Mouse (Mus musculus) adipocyte (in vitro differentiated cells): ENCODE measurements around the gene Nfasc.

Experiments
- DNase-seq: peaks from one replicate; pipeline ENCODE4 v3.0.0-alpha.2; 2016; ENCODE audit warnings: low spot score

Gene Nfasc

DNA sequence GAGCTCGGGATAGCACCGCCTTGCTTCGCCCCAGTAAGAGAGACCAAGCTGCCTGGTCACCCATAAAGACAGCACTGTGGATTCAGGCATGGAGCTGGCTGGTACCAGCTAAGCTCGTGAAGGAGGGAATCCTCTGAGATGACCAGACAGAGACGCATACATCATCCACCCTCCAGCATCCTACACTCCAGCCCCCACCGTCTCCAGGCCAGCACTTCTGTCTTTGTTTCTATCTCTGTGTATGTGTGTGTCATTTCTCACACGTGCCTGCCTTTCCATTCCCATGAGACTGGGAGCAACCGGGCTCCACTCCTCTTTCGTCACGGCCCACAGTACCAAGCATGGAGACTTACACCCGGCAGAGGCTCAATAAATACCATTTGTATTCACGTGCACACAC lies 9.3 kb downstream of the Nfasc start:
- DNase-seq = no peak

DNA sequence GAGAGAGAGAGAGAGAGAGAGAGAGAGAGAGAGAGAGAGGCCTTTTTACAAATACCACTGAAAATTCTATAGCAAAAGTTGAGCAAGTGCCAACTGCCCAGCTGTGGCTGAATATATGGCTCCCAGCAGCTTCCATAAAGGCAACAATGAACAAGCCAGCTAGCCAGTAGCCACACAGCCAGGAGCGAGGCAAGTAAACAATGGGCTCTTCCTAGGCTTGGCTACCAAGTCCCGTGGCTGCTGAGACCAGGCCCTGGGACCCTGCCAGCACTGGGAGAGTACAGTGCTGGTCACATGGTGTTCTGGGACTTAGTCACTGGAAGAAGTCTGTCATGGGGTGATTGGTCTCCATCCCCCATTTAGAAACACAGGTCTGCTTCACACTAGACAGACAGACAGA lies 14.0 kb downstream of the Nfasc start:
- DNase-seq = no peak

- DNase-seq = no peak
Observed at GRCm38 (mm10) chr1:132722362-132722761, 19.2 kb downstream of the Nfasc start.

DNA sequence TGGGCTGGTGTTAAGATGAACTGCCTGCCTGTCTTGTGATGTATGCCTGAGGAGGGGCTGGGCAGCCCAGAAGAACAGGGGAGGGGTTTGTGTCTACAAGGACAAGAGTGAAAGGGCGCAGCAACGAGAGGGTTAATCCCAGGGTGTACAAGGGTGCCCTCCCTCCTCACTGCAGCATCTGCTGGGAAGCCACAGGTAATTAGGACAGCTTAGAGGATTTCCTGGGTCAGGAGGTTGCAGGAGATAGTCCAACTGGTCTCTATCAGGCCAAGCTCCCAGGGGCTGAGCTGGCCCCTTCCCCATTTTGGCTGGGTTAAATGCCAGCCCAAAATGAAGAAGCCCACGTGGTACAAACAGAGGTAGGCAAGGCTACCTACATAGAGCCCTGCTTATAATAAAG lies 20.3 kb downstream of the Nfasc start:
- no peak for DNase-seq

DNA sequence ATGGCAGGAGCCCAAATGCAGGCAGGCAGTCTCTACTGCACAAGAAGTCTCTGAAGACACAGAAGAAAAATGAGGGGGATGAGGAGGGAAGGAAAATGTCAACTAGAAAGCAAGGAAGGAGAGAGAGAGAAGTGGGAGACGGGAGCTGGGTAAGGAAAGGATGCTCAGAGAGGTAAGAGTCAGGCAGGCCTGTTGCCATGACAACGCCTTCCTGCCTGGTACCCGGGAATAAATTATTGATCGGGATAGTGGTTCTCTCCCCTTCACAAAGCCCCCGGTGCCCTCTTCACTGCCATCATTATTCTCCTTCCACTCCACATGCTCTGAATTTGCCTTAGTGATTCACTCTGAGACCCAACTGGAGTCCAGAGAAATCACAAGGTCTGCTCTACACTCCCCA lies 23.4 kb downstream of the Nfasc start:
- DNase-seq = no peak

- no peak for DNase-seq
Observed at GRCm38 (mm10) chr1:132715044-132715443, 26.6 kb downstream of the Nfasc start.

DNA sequence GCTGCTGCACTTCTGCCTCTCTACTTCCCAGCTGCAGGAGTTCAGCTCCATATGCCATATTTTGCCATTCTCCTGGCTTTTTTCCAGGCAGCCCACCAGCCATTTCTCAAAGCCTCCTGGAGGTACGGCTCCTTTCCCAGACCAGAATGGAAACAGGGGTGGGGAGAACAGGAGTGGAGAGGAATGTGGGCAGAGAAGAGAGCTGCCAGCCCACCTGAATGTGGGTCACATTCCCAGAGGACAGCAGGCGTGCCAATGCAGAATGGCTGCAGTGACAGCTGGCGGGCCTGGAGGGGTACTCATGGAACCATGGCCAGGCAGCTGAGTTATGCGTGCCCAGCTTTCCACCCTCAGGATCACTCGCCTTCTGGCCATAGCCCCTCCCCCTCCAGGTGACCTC lies 32.2 kb downstream of the Nfasc start:
- DNase-seq = no peak

DNA sequence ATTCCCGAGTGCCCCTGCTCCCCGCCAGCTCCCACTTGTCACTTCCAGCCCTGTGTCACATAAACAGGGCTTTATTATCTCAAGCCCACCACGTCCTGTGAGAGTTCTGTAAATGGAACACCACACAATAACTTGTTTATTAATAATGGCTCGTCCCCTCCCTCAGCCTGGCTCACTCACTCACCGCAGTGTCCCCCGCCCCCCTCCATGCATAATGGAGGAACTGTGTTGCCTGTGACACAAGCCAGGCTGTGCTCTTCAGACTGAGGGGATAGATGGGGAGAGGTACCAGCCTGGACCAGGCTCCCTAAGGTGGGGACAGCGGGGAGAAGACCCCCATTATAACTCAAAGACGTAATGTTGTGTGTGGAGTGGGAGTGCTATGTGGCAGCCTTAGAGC lies 34.3 kb downstream of the Nfasc start:
- no peak for DNase-seq

DNA sequence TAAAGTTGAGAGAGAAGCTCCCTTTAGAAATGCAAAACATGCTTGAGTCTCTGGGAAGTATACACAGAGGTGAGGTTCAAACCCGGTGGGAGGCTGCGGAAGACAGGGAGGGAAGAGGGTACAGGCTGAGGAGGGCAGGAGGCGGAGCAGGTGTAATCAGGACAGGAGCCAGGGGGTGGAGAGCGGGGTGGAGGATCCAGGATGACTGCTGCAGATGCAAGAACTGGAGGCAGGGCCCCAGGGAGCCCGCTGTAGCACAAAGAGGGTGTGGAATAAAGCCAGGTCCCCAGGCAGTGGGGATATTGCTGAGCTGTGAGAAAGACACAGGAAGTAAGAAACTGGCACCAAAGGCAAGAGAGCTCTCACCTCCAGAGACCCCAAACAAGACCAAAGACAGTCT lies 38.1 kb downstream of the Nfasc start:
- no peak for DNase-seq

DNA sequence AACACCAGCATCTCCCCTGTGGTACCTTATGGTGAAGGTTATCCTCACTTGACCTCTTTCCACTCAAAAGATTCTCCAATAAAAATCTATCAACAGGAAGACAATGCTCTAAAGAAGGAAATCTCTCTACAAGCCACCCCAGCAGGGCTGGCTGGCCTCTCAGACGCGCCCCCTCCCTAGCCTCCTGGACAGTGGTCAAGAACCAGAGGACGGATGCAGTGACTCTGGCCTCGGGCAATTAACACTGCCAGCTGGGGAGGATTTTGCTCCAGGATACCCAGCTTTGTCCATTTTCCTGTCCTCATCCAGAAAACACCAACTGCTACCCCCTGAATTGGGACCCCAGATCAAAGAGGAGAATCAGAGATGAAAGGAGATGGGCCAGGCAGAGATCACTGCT lies 44.7 kb downstream of the Nfasc start:
- no peak for DNase-seq

- no peak for DNase-seq
Observed at GRCm38 (mm10) chr1:132696232-132696631, 45.4 kb downstream of the Nfasc start.

GRCm38 (mm10) chr1:132694007-132694406 lies 47.6 kb downstream of the Nfasc start:
- no peak for DNase-seq

GRCm38 (mm10) chr1:132689181-132689580 lies 52.4 kb downstream of the Nfasc start:
- no peak for DNase-seq

DNA sequence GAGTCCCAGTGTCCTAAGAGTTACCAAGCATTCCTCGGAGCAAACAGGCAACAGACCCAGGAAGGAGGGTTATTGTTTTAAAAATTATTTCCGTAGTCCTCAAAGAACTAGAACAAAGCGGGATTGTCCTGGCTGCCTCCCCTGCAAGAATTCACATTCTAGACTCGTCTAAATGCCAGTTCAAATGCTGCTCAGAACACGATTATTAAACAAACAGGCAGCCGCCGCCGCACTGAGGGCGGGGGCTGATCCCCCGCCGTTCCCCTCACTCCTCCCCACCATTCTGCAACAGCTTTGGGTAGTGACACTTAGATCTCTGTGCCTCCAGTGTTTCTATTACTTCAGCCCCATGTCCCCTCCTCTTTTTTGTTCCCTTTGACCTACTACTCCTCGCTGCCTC lies 62.7 kb downstream of the Nfasc start:
- DNase-seq = no peak

DNA sequence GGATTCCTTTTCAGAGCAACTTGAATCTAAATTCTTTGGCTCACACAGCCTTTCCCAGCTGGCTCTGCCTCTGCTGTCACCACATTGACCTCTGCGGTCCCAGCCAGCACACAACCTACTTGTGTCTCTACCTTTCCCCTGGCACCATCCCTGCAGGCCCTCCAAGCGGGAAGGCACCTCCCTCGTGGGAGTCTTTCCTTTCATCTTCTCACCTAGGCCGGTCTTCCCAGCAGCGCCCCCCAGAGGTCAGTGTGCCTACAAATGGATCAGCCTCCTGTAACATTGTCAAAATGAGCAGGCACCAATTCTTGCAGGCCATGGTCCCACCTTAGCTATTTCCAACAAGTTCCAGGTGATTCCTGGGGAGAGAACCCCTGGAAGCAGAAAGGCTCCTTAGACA lies 63.5 kb downstream of the Nfasc start:
- DNase-seq = no peak

DNA sequence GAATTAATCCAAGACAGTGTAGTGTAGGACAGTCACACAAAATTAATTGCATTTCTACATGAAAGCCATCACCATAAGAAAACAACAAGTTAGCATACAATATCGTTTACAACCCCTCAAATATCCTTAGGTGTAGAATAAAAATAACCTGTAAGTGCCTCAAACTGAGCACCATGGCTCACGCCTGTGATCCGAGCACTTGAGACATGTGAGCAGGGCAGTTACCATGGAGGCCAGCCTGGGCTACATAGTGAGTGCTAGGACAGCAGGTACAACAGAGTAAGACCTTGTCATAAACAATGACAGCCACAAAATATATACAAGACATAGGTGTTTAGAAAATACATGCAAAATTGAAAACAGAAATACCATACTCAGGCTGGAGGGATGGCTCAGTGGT lies 68.9 kb downstream of the Nfasc start:
- DNase-seq = no peak

DNA sequence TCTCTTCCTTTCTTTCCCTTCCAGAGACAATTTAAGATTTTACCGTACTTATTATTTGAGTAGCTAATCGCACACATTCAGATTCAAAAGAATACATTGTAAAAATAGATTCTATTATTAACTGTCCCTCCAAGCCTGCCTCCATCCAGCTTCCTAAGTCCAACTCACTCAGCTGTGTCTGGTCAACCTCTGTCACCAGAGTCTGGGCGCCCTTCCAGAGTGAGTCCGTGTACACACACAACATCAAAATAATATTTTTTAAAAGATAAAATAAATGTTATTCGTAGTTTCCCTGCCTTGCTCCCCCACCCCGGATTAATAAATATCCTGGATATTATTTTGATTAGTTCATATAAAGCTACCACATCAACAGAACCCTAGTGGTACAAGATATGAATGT lies 72.4 kb downstream of the Nfasc start:
- no peak for DNase-seq

DNA sequence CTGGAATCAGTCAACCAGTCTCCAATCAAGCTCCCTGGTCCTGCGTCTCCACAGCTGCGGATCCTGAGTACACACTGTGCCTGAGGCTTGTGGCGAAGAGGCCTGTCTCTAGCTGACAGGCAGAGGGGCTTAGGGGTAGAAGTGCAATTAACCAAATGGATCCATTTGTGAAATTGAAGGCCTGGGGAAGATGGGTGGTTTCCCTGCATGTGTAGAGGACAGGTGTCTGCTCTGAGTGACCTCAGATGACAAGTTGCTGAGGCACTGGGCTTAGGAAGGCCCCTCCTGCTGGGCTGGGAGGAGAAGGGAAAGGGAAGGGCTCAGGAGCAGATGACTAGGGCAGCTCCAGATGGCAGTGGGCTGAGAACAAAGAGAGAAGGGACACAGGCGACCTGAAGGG lies 81.2 kb downstream of the Nfasc start:
- DNase-seq = no peak

DNA sequence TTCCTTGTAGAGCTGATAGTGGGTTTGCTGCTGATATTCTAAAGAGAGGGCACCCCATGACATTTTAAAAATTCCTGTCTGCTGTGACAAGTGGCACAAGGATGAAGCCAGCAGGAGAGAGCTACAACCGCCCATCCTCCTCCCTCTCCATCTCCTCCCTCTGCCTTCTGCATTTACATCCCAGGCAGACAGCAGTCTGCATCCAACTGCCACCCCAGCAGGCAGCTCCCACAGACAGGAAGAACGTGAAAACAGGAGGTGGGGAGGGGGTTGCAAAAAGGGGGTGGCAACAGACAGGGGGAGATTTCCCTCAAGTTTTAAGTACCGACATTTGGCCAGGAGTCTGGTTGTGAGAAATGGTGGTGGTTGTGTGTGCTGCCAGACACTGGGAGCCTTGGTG lies 82.0 kb downstream of the Nfasc start:
- no peak for DNase-seq

- no peak for DNase-seq
Observed at GRCm38 (mm10) chr1:132655611-132656010, 86.0 kb downstream of the Nfasc start.

GRCm38 (mm10) chr1:132654769-132655168 lies 86.8 kb downstream of the Nfasc start:
- DNase-seq = no peak

DNA sequence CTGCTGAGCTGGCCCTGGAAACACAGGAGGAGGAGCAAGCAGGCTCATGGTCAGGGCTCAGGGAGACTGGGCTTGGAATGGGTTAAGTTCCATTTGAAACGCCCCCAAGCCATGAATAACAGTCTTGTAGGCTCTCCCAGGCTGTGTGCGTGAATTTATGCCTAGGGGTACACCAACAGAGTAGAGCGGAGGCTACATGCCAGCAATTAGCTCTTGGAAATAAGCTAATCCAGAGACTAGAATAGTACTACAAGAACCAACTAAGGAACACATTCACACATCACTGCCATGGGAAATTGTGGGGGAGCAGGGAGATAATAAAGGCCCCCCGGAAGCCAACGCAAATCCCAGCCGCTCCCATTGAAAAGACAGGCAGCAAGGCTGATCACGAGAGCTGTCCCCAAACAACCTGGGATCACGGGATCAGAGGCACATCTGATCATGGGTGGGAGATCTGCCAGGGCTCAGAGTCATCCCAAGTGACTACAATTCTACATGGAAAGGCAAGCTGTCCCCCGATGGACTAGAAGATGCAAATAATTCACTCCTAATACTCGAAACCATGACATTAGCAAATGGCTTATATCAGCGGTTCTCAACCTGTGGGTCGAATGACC lies 87.6 kb downstream of the Nfasc start:
- DNase-seq = no peak

DNA sequence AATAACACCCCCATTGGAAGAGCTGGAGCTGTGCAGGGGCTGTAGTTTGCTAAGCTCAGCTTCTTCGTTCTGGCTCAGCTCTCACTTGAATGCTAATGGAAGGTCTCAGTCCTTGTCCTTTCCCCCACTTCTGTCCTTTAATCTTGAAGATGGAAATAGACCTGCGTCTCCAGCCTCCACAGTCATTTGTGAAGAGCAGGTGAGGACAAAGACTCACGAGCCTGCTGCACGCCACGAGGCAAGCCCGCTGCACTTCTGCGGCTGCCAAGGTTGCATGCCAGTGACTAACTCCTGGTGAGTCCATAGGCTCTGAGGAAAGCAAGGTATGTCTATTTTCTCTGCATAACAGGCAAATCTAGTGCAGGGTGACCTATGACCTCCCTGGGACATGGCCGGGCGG lies 88.4 kb downstream of the Nfasc start:
- no peak for DNase-seq

- DNase-seq = no peak
Observed at GRCm38 (mm10) chr1:132650680-132651079, 90.9 kb downstream of the Nfasc start.

DNA sequence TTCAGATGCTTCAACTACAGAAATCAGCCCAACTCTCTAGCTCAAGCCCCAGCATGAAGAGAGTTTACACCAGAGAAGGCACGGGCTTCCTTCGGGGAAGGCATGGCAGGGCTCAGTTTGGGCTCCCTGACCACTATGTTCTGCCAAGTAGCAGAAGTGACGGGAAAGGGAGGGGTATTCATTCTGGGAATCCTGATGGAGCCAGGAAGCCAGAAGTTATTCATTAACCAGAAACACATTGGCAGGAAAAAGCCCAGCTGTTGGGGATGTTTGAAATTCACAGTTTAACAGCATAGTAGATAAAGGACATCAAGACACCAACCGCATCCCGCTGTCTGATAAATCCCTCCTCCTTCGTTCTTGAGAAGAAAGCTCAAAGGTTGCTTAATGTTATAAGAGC lies 93.6 kb downstream of the Nfasc start:
- no peak for DNase-seq
